Mouse (Mus musculus): ENCODE measurements around the gene Lhfp. TPM values are rescaled to one million over a fixed set of nuclear protein-coding genes. Genes with fewer than 3 reads are reported as not detected.

The Lhfp gene
- polyA plus RNA-seq, 1 experiment from 2014 or later, result 50.8 TPM

- 55% methylated on average over 10 of the region's 10 CpGs for WGBS
Observed at GRCm38 (mm10) chr3:53201670-53202069, 160.3 kb downstream of the Lhfp start.

GRCm38 (mm10) chr3:53202184-53202583, 160.9 kb downstream of the Lhfp start:
- Histone ChIP-seq H3K4me1 (peaks cover 56% of the 10 kb centered on the region), H3K36me3 (no peaks in the 10 kb centered on the region), H3K27ac (peak overlapping the region; percentile 83), H3K4me3 (no peak overlapping the region), H3K27me3 (ENCODE audit: insufficient read depth, poor library complexity, severe bottlenecking) (no peaks in the 10 kb centered on the region), H3K9me3 (no peaks in the 10 kb centered on the region)
- WGBS, result 48% methylated on average over 6 of the region's 6 CpGs
- no peak for DNase-seq (ENCODE audit: low spot score)

More at GRCm38 (mm10) chr3:53201670-53202069, 160.3 kb downstream of the Lhfp start:
- no peaks in the 10 kb centered on the region for H3K27me3 ChIP-seq (ENCODE audit: insufficient read depth, poor library complexity, severe bottlenecking)
- H3K4me3 ChIP-seq, result no peak overlapping the region
- H3K9me3 ChIP-seq, result no peaks in the 10 kb centered on the region
- DNase-seq (ENCODE audit: low spot score), result no peak
- peaks cover 51% of the 10 kb centered on the region for H3K4me1 ChIP-seq
- H3K27ac ChIP-seq, result peak overlapping the region; percentile 83
- H3K36me3 ChIP-seq, result no peaks in the 10 kb centered on the region

- 81% methylated on average over 3 of the region's 3 CpGs for WGBS
- H3K27ac ChIP-seq, result peak overlapping the region; percentile 83
- H3K4me1 ChIP-seq, result peaks cover 56% of the 10 kb centered on the region
- no peaks in the 10 kb centered on the region for H3K36me3 ChIP-seq
- no peaks in the 10 kb centered on the region for H3K9me3 ChIP-seq
- DNase-seq (ENCODE audit: low spot score), result no peak
- no peak overlapping the region for H3K4me3 ChIP-seq
- no peaks in the 10 kb centered on the region for H3K27me3 ChIP-seq (ENCODE audit: insufficient read depth, poor library complexity, severe bottlenecking)
Observed at GRCm38 (mm10) chr3:53202698-53203097, 161.4 kb downstream of the Lhfp start.

- WGBS, result 50% methylated on average over 5 of the region's 5 CpGs
- peak overlapping the region; percentile 83; the same call in 1 of the 2 replicates for H3K27ac ChIP-seq
Observed at GRCm38 (mm10) chr3:53203656-53204055, 162.3 kb downstream of the Lhfp start.

GRCm38 (mm10) chr3:53204348-53204984, 163.1 kb downstream of the Lhfp start:
- no peaks in the 10 kb centered on the region for H3K27me3 ChIP-seq (ENCODE audit: insufficient read depth, poor library complexity, severe bottlenecking)
- no peaks in the 10 kb centered on the region for H3K36me3 ChIP-seq
- 84% methylated on average over 7 of the region's 7 CpGs for WGBS

More at GRCm38 (mm10) chr3:53203656-53204055, 162.3 kb downstream of the Lhfp start:
- no peaks in the 10 kb centered on the region for H3K36me3 ChIP-seq
- peaks cover 56% of the 10 kb centered on the region for H3K4me1 ChIP-seq
- no peaks in the 10 kb centered on the region for H3K9me3 ChIP-seq
- H3K27me3 ChIP-seq (ENCODE audit: insufficient read depth, poor library complexity, severe bottlenecking), result no peaks in the 10 kb centered on the region
- no peak for DNase-seq (ENCODE audit: low spot score)
- H3K4me3 ChIP-seq, result no peak overlapping the region

GRCm38 (mm10) chr3:53204985-53205365, 163.6 kb downstream of the Lhfp start:
- no peak for DNase-seq (ENCODE audit: low spot score)
- Histone ChIP-seq H3K4me1 (peaks cover 61% of the 10 kb centered on the region), H3K4me3 (no peak overlapping the region), H3K27ac (no peak overlapping the region), H3K9me3 (no peaks in the 10 kb centered on the region), H3K27me3 (ENCODE audit: insufficient read depth, poor library complexity, severe bottlenecking) (no peaks in the 10 kb centered on the region), H3K36me3 (no peaks in the 10 kb centered on the region)
- WGBS, result 88% methylated on average over 1 of the region's 1 CpGs

More at GRCm38 (mm10) chr3:53204348-53204984, 163.1 kb downstream of the Lhfp start:
- Histone ChIP-seq H3K4me1 (peaks cover 58% of the 10 kb centered on the region), H3K9me3 (no peaks in the 10 kb centered on the region), H3K4me3 (no peak overlapping the region), H3K27ac (peak overlapping the region; percentile 50; the same call in 1 of the 2 replicates)
- no peak for DNase-seq (ENCODE audit: low spot score)

- DNase-seq (ENCODE audit: low spot score), result no peak
- Histone ChIP-seq H3K27me3 (ENCODE audit: insufficient read depth, poor library complexity, severe bottlenecking) (no peaks in the 10 kb centered on the region), H3K4me3 (no peak overlapping the region), H3K4me1 (peaks cover 61% of the 10 kb centered on the region), H3K27ac (no peak overlapping the region), H3K36me3 (no peaks in the 10 kb centered on the region), H3K9me3 (no peaks in the 10 kb centered on the region)
- 91% methylated on average over 3 of the region's 3 CpGs for WGBS
Observed at GRCm38 (mm10) chr3:53205706-53206105, 164.4 kb downstream of the Lhfp start.

- Histone ChIP-seq H3K4me1 (peaks cover 57% of the 10 kb centered on the region), H3K36me3 (no peaks in the 10 kb centered on the region), H3K27me3 (ENCODE audit: insufficient read depth, poor library complexity, severe bottlenecking) (no peaks in the 10 kb centered on the region), H3K4me3 (no peak overlapping the region), H3K27ac (no peak overlapping the region), H3K9me3 (no peaks in the 10 kb centered on the region)
- DNase-seq (ENCODE audit: low spot score), result no peak
- 62% methylated on average over 11 of the region's 11 CpGs for WGBS
Observed at GRCm38 (mm10) chr3:53206509-53207224, 165.3 kb downstream of the Lhfp start.

- Histone ChIP-seq H3K27me3 (ENCODE audit: insufficient read depth, poor library complexity, severe bottlenecking) (no peaks in the 10 kb centered on the region), H3K27ac (no peak overlapping the region), H3K4me1 (peaks cover 52% of the 10 kb centered on the region), H3K9me3 (no peaks in the 10 kb centered on the region), H3K36me3 (no peaks in the 10 kb centered on the region), H3K4me3 (no peak overlapping the region)
- WGBS, result 80% methylated on average over 4 of the region's 4 CpGs
- no peak for DNase-seq (ENCODE audit: low spot score)
Observed at GRCm38 (mm10) chr3:53207225-53207528, 165.8 kb downstream of the Lhfp start.

GRCm38 (mm10) chr3:53210691-53211526, 169.6 kb downstream of the Lhfp start:
- DNase-seq (ENCODE audit: low spot score), result no peak
- peaks cover 29% of the 10 kb centered on the region for H3K4me1 ChIP-seq

GRCm38 (mm10) chr3:53212599-53212998, 171.3 kb downstream of the Lhfp start:
- WGBS, result 92% methylated on average over 2 of the region's 2 CpGs
- Histone ChIP-seq H3K9me3 (no peaks in the 10 kb centered on the region), H3K4me3 (no peak overlapping the region), H3K36me3 (no peaks in the 10 kb centered on the region), H3K4me1 (peaks cover 20% of the 10 kb centered on the region), H3K27me3 (ENCODE audit: insufficient read depth, poor library complexity, severe bottlenecking) (no peaks in the 10 kb centered on the region), H3K27ac (no peak overlapping the region)
- DNase-seq (ENCODE audit: low spot score), result no peak

More at GRCm38 (mm10) chr3:53210691-53211526, 169.6 kb downstream of the Lhfp start:
- Histone ChIP-seq H3K27ac (no peak overlapping the region), H3K9me3 (no peaks in the 10 kb centered on the region), H3K27me3 (ENCODE audit: insufficient read depth, poor library complexity, severe bottlenecking) (no peaks in the 10 kb centered on the region), H3K4me3 (no peak overlapping the region), H3K36me3 (no peaks in the 10 kb centered on the region)
- WGBS, result 79% methylated on average over 10 of the region's 10 CpGs

GRCm38 (mm10) chr3:53213346-53213745, 172.0 kb downstream of the Lhfp start:
- Histone ChIP-seq H3K4me3 (no peak overlapping the region), H3K27me3 (ENCODE audit: insufficient read depth, poor library complexity, severe bottlenecking) (no peaks in the 10 kb centered on the region), H3K27ac (no peak overlapping the region), H3K36me3 (no peaks in the 10 kb centered on the region), H3K9me3 (no peaks in the 10 kb centered on the region), H3K4me1 (peaks cover 20% of the 10 kb centered on the region)
- no peak for DNase-seq (ENCODE audit: low spot score)
- 73% methylated on average over 3 of the region's 3 CpGs for WGBS
